Mouse (Mus musculus): ENCODE measurements around the gene D17Wsu92e.

D17Wsu92e gene

GRCm38 (mm10) chr17:27701856-27702255, 118.6 kb downstream of the D17Wsu92e start:
- DNase-seq (ENCODE audit: low read depth, low spot score): no peak
